Mouse (Mus musculus) brain, embryonic 14.5 days (tissue): ENCODE measurements around the gene Mvb12a. TPM values are rescaled to one million over a fixed set of nuclear protein-coding genes. Genes with fewer than 3 reads are reported as not detected.
A peak's percentile ranks its signal among the peaks of the same experiment; 100 is the strongest.

Experiments
- DNase-seq: peaks from one replicate; pipeline ENCODE4 v3.0.0-alpha.2; 2011; ENCODE audit warnings: low read depth
- CTCF ChIP-seq: fragments of 200-500 bp; IDR thresholded peaks from 2 replicates; pipeline ENCODE4 v1.5.1; 2012; ENCODE audit warnings: inconsistent platforms, mild to moderate bottlenecking, moderate library complexity, borderline replicate concordance; ENCODE audit not compliant: insufficient read depth, insufficient read length; ENCODE audit errors: extremely low read depth
- POLR2A ChIP-seq: fragments of 200-500 bp; IDR thresholded peaks from 2 replicates; pipeline ENCODE4 v1.6.1; 2012; ENCODE audit warnings: mild to moderate bottlenecking, inconsistent platforms, borderline replicate concordance; ENCODE audit not compliant: poor library complexity, insufficient read depth, insufficient read length, severe bottlenecking; ENCODE audit errors: extremely low read depth
- polyA plus RNA-seq: library from polyadenylated mRNA; depleted of rRNA; stranded (reverse); fragments of >200 nt; gene quantifications from 2 replicates; pipeline ENCODE4 v1.2.3, GENCODE M21; 2012

Gene Mvb12a
- polyA plus RNA-seq, 1 experiment: 74.0 TPM

DNA sequence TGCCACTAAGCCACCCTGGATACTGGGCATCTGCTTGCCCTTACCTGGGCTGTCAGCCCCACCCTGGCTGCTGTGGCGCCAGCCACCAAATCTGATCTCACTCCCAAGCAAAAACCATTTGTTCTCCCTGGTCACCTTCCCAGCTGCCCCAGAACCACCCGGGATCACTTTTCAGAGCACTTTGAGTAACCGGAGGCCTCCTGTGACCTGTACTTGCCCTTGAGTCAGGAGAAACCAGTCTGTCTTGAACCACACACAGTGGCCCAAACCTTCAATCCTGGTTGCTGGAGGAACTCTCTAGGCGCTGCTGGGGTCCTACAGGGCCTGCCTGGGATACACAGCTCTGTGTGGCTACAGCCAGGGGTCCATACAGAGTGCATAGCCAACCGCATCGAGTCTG lies 10.0 kb downstream of the Mvb12a start:
- TF ChIP-seq POLR2A (no peak), CTCF (no peak)
- DNase-seq: no peak

DNA sequence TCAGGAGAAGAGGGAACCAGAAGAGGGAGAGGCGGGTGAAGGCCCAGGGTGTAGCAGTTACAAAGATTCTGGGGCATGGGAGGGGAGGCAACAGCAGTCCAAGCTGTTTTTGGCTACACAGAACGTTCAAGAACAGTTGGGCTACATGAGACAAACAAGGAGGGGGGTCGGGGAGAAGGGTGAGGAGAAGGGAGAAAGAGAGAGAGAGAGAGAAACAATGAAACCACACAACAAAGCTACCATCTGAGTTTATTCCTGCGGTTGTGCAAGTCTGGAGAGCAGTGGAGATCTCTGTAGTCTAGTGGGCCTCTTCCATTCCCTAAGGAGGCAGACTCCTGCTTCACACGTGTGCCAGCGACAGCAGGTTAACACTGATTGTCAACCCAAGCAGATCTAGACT lies 11.3 kb downstream of the Mvb12a start:
- no peak for DNase-seq
- TF ChIP-seq CTCF (no peak), POLR2A (no peak)

DNA sequence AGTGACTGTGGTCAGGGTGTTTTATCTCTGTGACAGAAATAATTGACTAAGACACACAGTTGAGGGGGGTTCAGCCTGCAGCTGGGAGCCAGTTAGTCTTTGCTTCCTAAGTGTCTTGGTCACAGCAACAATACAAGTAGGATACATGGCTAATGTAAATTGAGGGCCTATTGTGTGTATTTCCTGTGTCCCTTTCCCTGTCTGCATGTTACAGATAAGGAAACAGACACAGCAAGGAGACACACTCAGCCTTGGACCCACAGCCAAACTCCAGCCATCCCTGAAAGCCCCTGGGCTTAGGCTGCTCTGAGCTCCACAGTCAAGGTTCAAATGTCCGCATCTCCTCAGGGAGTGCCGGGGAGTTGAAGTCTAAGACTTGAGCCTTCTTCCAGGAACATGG lies 11.9 kb downstream of the Mvb12a start:
- DNase-seq: no peak

DNA sequence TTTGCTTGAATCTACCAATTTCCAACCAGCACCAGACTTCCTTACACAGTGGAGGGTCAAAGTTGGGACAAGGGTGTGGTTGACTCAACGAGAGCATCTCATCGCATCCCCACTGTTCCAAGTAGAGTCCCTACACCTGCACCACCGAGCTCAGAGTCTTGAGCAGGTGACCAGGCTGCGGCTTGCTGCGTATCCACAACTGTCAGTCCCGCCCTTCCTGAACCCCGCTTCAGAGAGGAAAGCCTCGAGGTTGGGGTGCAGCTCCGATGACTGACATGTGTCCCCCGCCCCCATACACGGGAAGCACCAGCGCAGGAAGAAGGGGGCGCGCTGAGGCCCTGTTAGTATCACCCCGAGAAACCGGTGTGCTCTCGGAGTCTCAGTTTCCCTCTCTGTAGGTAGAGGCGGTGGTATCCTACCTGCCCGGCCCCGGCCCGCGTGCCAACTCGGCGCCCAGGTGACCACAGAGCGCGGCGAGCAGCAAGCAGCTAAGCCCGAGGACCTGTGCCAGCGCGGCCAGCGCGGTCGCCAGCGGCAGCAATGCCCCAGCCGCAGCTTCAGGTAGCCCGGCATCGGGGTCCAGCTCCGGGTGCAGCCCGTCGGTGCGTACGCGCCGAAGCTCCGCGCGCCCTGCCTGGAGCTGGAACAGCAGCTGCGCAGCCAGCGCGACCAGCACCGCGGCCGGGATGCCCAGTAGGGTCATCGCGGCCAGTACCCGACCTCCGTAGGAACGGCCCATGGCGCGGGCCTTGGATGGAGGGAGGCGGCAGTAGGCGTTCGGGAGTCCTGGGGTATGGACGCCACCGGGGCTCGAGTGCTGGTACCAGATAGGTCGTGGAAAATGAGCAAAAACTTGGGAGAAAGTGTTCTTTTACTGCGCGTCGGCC lies 15.6 kb downstream of the Mvb12a start, which contains the start of gene Tmem221:
Tmem221 (minus strand) TSS at position 801 of the 887 bp plus-strand sequence.
- DNase-seq: no peak

More for the DNA sequence above, 11.9 kb downstream of the Mvb12a start:
- TF ChIP-seq CTCF: no peak
- no peak for TF ChIP-seq POLR2A

GRCm38 (mm10) chr8:71558958-71559690 lies 16.4 kb downstream of the Mvb12a start:
- peak; percentile 60 for DNase-seq
- TF ChIP-seq CTCF: no peak
- TF ChIP-seq POLR2A: no peak

More for the DNA sequence above, 15.6 kb downstream of the Mvb12a start, which contains the start of gene Tmem221:
- no peak for TF ChIP-seq POLR2A
- no peak for TF ChIP-seq CTCF

- no peak for TF ChIP-seq CTCF
- no peak for TF ChIP-seq POLR2A
- DNase-seq: no peak
These were observed 17.3 kb downstream of the Mvb12a start for GRCm38 (mm10) chr8:71560071-71560470.

- TF ChIP-seq POLR2A: no peak
- TF ChIP-seq CTCF: no peak
- no peak for DNase-seq
These were observed 18.0 kb downstream of the Mvb12a start for GRCm38 (mm10) chr8:71560765-71561164.

GRCm38 (mm10) chr8:71561401-71561800 lies 18.7 kb downstream of the Mvb12a start:
- TF ChIP-seq CTCF (peak; percentile 97), POLR2A (no peak)
- DNase-seq: peak; percentile 91

DNA sequence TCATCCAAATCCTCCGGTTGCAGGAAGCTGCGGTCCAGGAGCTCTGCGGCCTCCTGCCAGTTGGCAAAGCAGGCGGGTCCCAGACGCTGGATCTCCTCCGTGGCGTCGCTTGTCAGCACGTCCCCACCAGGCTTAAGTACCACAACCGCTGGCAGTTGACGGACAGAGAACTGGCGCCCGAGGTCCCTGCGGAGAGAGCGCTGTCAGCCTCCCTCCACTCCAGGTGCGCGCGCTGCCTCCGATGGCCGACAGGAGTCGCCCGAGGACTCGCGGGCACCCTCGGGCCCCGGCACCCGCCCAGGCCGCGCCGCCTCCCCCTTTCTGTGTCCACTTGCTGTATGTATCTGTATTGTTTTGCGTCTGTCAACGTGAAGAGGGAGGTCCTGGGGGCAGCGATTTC lies 20.0 kb downstream of the Mvb12a start:
- TF ChIP-seq CTCF: peak; percentile 74
- TF ChIP-seq POLR2A: no peak
- DNase-seq: peak; percentile 58

GRCm38 (mm10) chr8:71563992-71564391 lies 21.3 kb downstream of the Mvb12a start:
- DNase-seq: no peak
- TF ChIP-seq POLR2A (no peak), CTCF (peak; percentile 22; the same call in 1 of the 2 replicates)

- no peak for TF ChIP-seq CTCF
- no peak for TF ChIP-seq POLR2A
- no peak for DNase-seq
These were observed 23.8 kb downstream of the Mvb12a start, which contains the start of gene Nxnl1 for GRCm38 (mm10) chr8:71566501-71566900. Gene Nxnl1, minus strand, starts transcription at chr8:71566601.

DNA sequence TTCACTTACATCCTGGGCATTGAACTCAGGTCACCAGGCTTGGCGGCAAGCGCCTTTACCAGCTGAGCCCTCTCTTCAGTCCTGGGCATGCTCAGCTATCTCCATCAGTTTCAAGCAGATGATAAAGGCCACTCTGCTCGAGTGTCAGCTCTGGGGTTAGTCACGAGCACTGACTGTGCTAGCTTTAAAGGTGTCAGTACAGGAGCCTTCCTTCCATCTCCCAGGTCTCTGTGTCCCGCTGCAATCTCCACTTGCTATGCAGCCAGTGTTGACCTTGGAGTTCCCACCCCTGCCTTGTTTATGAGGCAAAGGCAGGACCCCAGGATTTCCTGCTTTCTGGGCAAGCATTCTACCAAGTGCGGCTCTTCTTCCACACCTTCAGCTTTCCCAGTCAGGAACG lies 24.9 kb downstream of the Mvb12a start:
- DNase-seq: no peak
- TF ChIP-seq POLR2A (no peak), CTCF (no peak)

DNA sequence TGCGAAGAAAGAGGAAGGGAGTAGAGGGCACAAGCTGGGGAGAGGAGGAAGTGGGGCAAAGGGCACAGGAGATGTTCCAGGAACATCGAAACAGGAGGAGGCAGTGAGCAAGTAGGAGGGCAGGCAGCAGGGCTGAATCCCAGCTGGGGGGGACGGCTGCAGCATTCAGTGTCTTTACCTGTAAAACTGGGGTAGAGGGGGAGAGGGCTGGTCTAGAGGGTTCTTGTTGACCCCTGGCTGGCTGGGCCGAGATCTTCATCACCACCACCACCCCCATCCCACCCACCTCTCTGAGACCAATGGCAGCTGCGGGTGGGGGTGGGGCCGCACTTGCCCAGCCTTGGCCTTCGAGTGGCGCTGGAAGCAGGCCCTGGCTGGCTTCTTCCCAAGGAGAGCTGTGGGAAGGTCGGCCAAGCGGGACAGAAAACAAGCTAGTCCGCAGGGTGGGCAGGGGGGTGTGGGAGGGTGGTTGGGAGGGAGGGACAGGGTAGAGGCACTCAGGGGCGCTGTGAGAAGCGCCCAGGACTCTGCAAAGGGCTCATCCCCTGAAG lies 25.7 kb downstream of the Mvb12a start, which contains the start of gene Slc27a1:
Slc27a1 (plus strand) TSS at position 496 of the 551 bp plus-strand sequence.
- no peak for TF ChIP-seq CTCF
- TF ChIP-seq POLR2A: no peak
- DNase-seq: peak; percentile 88
